Mouse (Mus musculus) lung, adult 2 months (tissue): ENCODE measurements around the gene Rgs13. TPM values are rescaled to one million over a fixed set of nuclear protein-coding genes. Genes with fewer than 3 reads are reported as not detected.

ENCODE experiments used
- DNase-seq: peaks from one replicate; pipeline ENCODE4 v3.0.0; 2022
- H3K4me1 ChIP-seq: fragments of 200-500 bp; 2 replicates; pipeline ENCODE4 v1.6.1; 2011; ENCODE audit warnings: low read length; ENCODE audit not compliant: control insufficient read depth, insufficient read depth
- H3K4me3 ChIP-seq: fragments of 200-500 bp; replicated peaks from 2 replicates; pipeline ENCODE3; 2011; ENCODE audit warnings: low read depth, mild to moderate bottlenecking, control low read depth, low read length; ENCODE audit errors: extremely low read depth
- CTCF ChIP-seq: fragments of 200-500 bp; IDR thresholded peaks from 2 replicates; pipeline ENCODE4 v1.5.1; 2011; ENCODE audit warnings: mild to moderate bottlenecking, low read length, control low read depth; ENCODE audit not compliant: insufficient read depth
- POLR2A ChIP-seq: fragments of 200-500 bp; IDR thresholded peaks from 2 replicates; pipeline ENCODE4 v1.6.1; 2011; ENCODE audit warnings: low read depth, mild to moderate bottlenecking, control low read depth, low read length, borderline replicate concordance; ENCODE audit errors: extremely low read depth
- WGBS: fragments of 180-500 bp; shearing (Covaris S2); methylation state at CpG from one replicate; pipeline ENCODE4 v1.1.7; 2018; 5-methylcytosine and 5-hydroxymethylcytosine counted together
- polyA plus RNA-seq: library from polyadenylated mRNA; depleted of rRNA; stranded (reverse); fragments of >200 nt; gene quantifications from 2 replicates; pipeline ENCODE4 v1.2.3, GENCODE M21; 2012

Rgs13 gene
- polyA plus RNA-seq, 1 experiment = not detected

GRCm38 (mm10) chr1:144186655-144187396, 9.7 kb upstream of the Rgs13 start:
- DNase-seq = no peak
- 52% methylated on average over 7 of the region's 7 CpGs for WGBS
- TF ChIP-seq POLR2A (no peak), CTCF (no peak)
- no peaks in the 10 kb centered on the region for H3K4me1 ChIP-seq
- no peak overlapping the region for H3K4me3 ChIP-seq

DNA sequence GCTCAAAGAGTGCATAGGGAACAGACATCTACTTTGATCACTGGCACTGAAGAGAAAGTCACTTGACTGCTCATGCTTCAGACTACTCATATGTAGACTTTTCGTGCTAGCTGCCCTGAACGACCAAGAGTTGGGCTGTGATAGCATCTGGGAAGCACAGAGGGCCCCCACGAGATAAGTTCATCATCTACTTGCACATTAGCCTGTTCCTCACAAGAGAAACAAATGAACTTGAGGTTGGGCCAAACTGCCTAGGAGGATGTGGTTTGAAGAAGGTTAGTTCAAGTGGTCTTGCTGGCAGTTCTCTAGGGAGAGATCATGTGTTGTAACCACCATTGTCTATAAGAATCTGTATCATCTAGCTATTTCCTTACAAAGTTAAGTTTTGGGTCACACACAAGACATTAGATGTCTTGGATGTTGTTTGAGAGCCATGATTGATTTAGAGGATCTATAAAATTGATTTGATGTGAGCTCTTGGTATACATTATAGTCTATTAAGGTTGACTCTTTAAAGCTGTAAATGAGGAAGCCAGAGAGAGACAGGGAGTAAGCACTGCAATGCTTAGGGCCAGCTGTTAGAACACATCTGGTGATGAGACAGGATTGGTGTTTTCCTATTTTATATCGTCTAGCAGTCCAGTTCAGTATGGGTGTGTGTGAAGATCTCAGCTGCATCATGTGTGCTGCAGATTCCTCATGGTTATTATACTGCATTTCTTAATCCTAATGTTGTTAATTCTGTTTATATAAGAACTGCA, 8.0 kb upstream of the Rgs13 start:
- no peak for TF ChIP-seq CTCF
- TF ChIP-seq POLR2A = no peak
- no peak for DNase-seq
- 51% methylated on average over 4 of the region's 4 CpGs for WGBS
- no peak overlapping the region for H3K4me3 ChIP-seq
- no peaks in the 10 kb centered on the region for H3K4me1 ChIP-seq

DNA sequence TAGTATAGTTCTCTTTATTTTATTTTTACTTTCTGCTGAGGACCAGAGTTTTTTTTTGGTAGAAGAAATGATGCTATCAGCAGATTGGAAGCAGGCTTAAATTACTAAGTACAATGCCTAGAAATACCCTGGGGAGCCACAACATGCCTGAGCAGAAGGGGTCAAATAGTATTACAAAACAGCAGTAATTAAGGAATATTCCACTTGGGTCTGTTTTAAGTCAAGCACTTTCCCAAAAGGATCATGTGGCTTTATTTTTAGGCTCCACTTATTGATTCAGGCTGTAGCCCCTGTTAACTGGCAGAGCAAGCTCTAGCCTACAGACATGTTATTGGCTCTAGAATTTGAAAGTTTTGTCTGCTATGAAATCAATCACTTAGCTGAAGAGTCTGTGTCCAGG, 6.5 kb upstream of the Rgs13 start:
- H3K4me3 ChIP-seq = no peak overlapping the region
- DNase-seq = no peak
- no peaks in the 10 kb centered on the region for H3K4me1 ChIP-seq
- TF ChIP-seq CTCF (no peak), POLR2A (no peak)

GRCm38 (mm10) chr1:144179559-144179958, 2.4 kb upstream of the Rgs13 start:
- DNase-seq = no peak
- TF ChIP-seq CTCF = no peak
- TF ChIP-seq POLR2A = no peak
- Histone ChIP-seq H3K4me3 (no peak overlapping the region), H3K4me1 (no peaks in the 10 kb centered on the region)
- 87% methylated on average over 4 of the region's 4 CpGs for WGBS

DNA sequence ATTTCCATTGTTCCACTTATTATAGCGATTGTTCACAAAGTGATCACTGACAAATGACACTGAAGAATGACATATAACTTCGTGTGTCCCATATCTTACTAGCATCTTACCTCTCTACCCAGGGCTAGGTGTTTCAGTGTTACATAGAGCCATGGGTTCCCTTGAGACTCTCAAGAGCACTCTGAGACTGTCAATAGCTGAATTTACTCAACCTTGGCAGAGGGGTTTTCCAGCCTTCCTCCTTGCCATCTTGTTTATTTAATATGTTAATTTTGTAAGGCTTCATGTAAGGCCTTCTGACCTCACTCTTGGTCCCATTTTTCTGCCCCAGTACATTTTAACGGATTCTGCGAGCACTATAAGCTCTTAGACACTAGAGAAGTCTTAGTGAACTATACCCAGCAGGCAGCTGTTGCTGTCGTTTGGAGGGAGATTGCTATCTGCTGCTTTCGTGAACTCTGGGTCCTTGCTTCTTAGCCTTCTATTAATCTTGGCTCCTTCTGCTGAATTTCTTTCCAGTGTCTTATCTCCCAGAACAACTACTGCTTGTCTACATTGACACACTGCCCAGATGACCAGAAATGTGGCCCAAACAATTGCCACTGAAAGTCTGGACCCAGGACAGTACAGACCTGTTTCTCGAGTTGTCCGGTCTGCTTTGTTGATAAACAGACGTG, 1.2 kb upstream of the Rgs13 start:
- 52% methylated on average over 9 of the region's 9 CpGs for WGBS

GRCm38 (mm10) chr1:144177620-144178019, 448 bp upstream of the Rgs13 start:
- no peak for DNase-seq
- H3K4me3 ChIP-seq = no peak overlapping the region
- no peaks in the 10 kb centered on the region for H3K4me1 ChIP-seq
- no peak for TF ChIP-seq POLR2A
- no peak for TF ChIP-seq CTCF

More for the DNA sequence above, 1.2 kb upstream of the Rgs13 start:
- Histone ChIP-seq H3K4me3 (no peak overlapping the region), H3K4me1 (no peaks in the 10 kb centered on the region)
- TF ChIP-seq CTCF (no peak), POLR2A (no peak)
- no peak for DNase-seq

DNA sequence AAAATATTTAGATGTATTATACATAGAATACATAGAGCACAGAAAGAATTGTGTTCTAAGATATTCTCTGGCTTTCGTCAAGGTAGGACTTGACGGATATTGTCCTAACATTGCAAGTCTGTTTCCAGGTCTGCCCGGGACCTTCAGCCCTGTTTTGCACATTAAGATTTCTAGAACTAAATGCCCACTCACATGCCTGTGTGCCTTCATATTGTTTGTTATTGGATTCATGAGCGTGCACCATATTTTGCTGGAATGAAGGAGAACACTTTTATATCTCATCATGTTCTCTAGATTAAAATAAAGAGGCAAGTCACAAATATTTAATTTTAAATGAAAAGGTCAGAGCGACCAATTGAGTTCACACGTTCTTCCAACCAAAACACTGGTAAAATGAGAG, 2.4 kb downstream of the Rgs13 start:
- 89% methylated on average over 6 of the region's 6 CpGs for WGBS
- TF ChIP-seq POLR2A (no peak), CTCF (no peak)
- Histone ChIP-seq H3K4me1 (no peaks in the 10 kb centered on the region), H3K4me3 (no peak overlapping the region)
- DNase-seq = no peak

DNA sequence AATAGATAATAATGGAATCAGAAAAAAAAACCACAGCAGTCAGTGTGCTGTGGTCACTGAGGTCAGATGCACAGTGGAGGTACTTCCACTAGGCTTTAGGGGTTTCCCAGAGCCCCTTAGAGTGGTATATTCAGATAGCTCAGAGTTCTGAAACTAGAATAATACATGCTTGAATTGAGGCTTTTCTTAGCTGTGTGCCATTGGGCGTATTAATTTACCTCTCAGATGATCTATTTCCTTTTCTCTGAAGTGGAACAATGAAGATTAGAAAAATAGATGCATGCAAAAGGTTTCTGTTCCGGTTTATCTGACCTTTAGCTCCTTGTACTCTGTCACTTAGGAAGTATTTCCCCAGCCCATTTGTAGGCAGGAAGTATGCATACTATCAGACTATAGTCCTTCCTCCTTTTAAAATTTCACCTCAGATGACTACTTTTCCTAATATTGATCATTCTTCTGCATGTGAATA, 3.6 kb downstream of the Rgs13 start:
- no peak for TF ChIP-seq CTCF
- no peak for TF ChIP-seq POLR2A
- WGBS = 34% methylated on average over 2 of the region's 2 CpGs
- no peak overlapping the region for H3K4me3 ChIP-seq
- no peak for DNase-seq
- no peaks in the 10 kb centered on the region for H3K4me1 ChIP-seq

GRCm38 (mm10) chr1:144168921-144169320, 8.3 kb downstream of the Rgs13 start:
- 91% methylated on average over 4 of the region's 4 CpGs for WGBS
- TF ChIP-seq CTCF (no peak), POLR2A (no peak)
- no peak for DNase-seq

More at GRCm38 (mm10) chr1:144168921-144169320, 8.3 kb downstream of the Rgs13 start:
- H3K4me3 ChIP-seq = no peak overlapping the region
- H3K4me1 ChIP-seq = no peaks in the 10 kb centered on the region
